Mouse (Mus musculus) granulocyte monocyte progenitor cell, adult 5-6 weeks (primary cell): ENCODE results near the gene Copg2. TPM values are rescaled to one million over a fixed set of nuclear protein-coding genes. Genes with fewer than 3 reads are reported as not detected.

Source experiments
- ATAC-seq: replicated peaks from 2 replicates; pipeline ENCODE4 v1.8.0; 2016; ENCODE audit warnings: mild to moderate bottlenecking, moderate TSS enrichment, inconsistent platforms; ENCODE audit not compliant: poor library complexity, severe bottlenecking
- total RNA-seq, 2 experiments: library from RNA; stranded (forward) in 1 of 2; stranded (reverse) in 1 of 2; fragments of 200-712, 200-1000 nt in 1 of 2; fragments of >200 nt in 1 of 2; fragmentation: Nextera tagmentation in 1 of 2; gene quantifications; 2 replicates each; pipeline ENCODE4 v1.2.3; 2014 to 2017

Copg2 gene
- total RNA-seq, 2 experiments from 2014 or later: 23.8 to 40.1 TPM

DNA sequence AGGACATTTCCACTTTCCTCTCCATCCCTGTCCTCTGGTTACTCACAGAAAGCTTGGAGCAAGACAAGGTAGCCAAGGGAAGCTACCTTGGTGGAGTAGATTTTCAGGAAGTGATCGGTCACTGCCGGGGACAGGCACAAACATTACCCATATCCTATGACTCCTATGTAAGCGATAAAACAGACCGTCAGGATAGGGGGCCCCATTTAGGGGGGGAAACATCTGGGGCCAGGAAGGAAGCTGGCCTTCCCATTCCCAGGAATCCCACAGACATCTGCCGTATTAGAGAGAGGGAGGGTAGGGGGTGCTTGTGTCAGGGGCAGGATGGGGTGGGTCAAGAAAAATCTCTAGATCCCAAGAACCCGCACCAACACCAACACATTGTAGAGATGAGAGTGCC is 196.4 kb downstream of the Copg2 start:
- peak; percentile 55; the same call in 1 of the 2 replicates for ATAC-seq

DNA sequence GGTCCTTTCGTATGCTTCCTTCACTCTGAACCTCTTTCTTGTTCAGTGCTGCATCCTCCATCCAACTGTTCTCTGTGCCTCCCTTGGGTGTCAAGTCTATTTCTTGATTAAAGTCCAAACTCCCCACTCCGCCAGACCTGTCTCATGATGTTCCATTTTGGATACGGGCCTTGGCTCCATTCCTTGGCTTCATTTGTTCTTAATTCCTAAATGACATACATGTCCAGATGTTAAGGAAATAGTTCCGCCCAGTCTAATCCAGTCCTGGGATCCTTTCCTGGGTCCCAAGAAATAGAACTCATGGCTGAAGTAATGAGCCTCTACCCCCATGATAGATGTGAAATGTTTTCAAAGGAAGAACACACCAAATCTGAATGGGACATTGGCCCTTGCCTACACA is 198.6 kb downstream of the Copg2 start:
- ATAC-seq: no peak

Other genes with a start within 250 kb of the Copg2 start
- gene Cep41, start 203.0 kb downstream of the Copg2 start, total RNA-seq (2014; fragmentation: Nextera tagmentation): 3.4 and 3.7 TPM in 2 replicates
- 3.2 and 6.1 TPM in 2 replicates for gene Cep41, start 203.0 kb downstream of the Copg2 start, total RNA-seq (2017)
- gene Mest, start 173.2 kb downstream of the Copg2 start, total RNA-seq (2014; fragmentation: Nextera tagmentation): not detected in 2 replicates
- 0.09 TPM in 1 of 2 replicates, not detected in the other for gene Mest, start 173.2 kb downstream of the Copg2 start, total RNA-seq (2017)
- gene Tsga13, start 18.8 kb upstream of the Copg2 start, total RNA-seq (2014; fragmentation: Nextera tagmentation): not detected in 2 replicates
- not detected in 2 replicates for gene Tsga13, start 18.8 kb upstream of the Copg2 start, total RNA-seq (2017)
- gene Klf14, start 62.3 kb upstream of the Copg2 start, total RNA-seq (2014; fragmentation: Nextera tagmentation): not detected in 2 replicates
- gene Klf14, start 62.3 kb upstream of the Copg2 start, total RNA-seq (2017): not detected in 2 replicates